Comparison of ENCODE assay signal across 8 mouse cellular contexts in genomic region chrX:97431391-97431803, GRCm38 (mm10). TPM values are rescaled to one million over a fixed set of nuclear protein-coding genes. Genes with fewer than 3 reads are reported as not detected.
DNase-seq lines count a peak whose midpoint lies in the region; ATAC-seq and TF ChIP-seq lines count a peak whose summit lies in the region.

No protein-coding gene starts in this region.

- no peaks in the 10 kb centered on the region for H3K9me3 ChIP-seq in embryonic facial prominence, embryonic 14.5 days (ENCODE audit: control insufficient read depth, low read length)
- no peaks in the 10 kb centered on the region for H3K9me3 ChIP-seq in heart, embryonic 12.5 days (replicated peaks)
- H3K9me3 ChIP-seq in kidney, embryonic 15.5 days (replicated peaks), result no peaks in the 10 kb centered on the region
- no peaks in the 10 kb centered on the region for H3K9me3 ChIP-seq in limb, embryonic 13.5 days
- H3K9me3 ChIP-seq in midbrain, embryonic 14.5 days (ENCODE audit: control insufficient read depth, low read length), result no peaks in the 10 kb centered on the region
- no peaks in the 10 kb centered on the region for H3K9me3 ChIP-seq in stomach, embryonic 15.5 days

- no peak for TF ChIP-seq POLR2A in bone marrow, adult 2 months (IDR thresholded peaks at IDR 0.05; ENCODE audit: borderline replicate concordance, control insufficient read depth, low read depth, low read length)

- H3K4me3 ChIP-seq in bone marrow, adult 2 months (replicated peaks; ENCODE audit: control insufficient read depth, low read depth, low read length), result peak overlapping the region; percentile 54
- peak overlapping the region; percentile 38 for H3K4me3 ChIP-seq in embryonic facial prominence, embryonic 14.5 days (ENCODE audit: low read depth, low read length)
- H3K4me3 ChIP-seq in heart, embryonic 12.5 days, result peak overlapping the region; percentile 51
- peak overlapping the region; percentile 43 for H3K4me3 ChIP-seq in kidney, embryonic 15.5 days (replicated peaks)
- H3K4me3 ChIP-seq in limb, embryonic 13.5 days, result peak overlapping the region; percentile 37
- peak overlapping the region; percentile 30 for H3K4me3 ChIP-seq in midbrain, embryonic 14.5 days (replicated peaks; ENCODE audit: low read depth, low read length)
- H3K4me3 ChIP-seq in stomach, embryonic 15.5 days (replicated peaks), result peak overlapping the region; percentile 40

- peak; percentile 43 for DNase-seq in CD4-positive helper T cell, adult 2 months (ENCODE audit: low read depth, low spot score)
- DNase-seq in embryonic facial prominence, embryonic 14.5 days (ENCODE audit: low spot score), result peak; percentile 73
- peak; percentile 82 for DNase-seq in midbrain, embryonic 14.5 days

- H3K4me1 ChIP-seq in bone marrow, adult 2 months (ENCODE audit: control insufficient read depth, insufficient read depth, low read length), result no peaks in the 10 kb centered on the region
- H3K4me1 ChIP-seq in embryonic facial prominence, embryonic 14.5 days (ENCODE audit: control insufficient read depth, insufficient read depth, low read length), result no peaks in the 10 kb centered on the region
- H3K4me1 ChIP-seq in heart, embryonic 12.5 days (replicated peaks), result no peaks in the 10 kb centered on the region
- no peaks in the 10 kb centered on the region for H3K4me1 ChIP-seq in kidney, embryonic 15.5 days
- no peaks in the 10 kb centered on the region for H3K4me1 ChIP-seq in limb, embryonic 13.5 days
- no peaks in the 10 kb centered on the region for H3K4me1 ChIP-seq in midbrain, embryonic 14.5 days (ENCODE audit: control insufficient read depth, insufficient read depth, low read length)
- H3K4me1 ChIP-seq in stomach, embryonic 15.5 days, result no peaks in the 10 kb centered on the region

- WGBS in bone marrow, adult 2 months, result 6% methylated on average over 6 of the region's 6 CpGs
- 9% methylated on average over 6 of the region's 6 CpGs for WGBS in embryonic facial prominence, embryonic 14.5 days
- WGBS in heart, embryonic 12.5 days, result 9% methylated on average over 6 of the region's 6 CpGs
- 15% methylated on average over 6 of the region's 6 CpGs for WGBS in kidney, embryonic 15.5 days
- 14% methylated on average over 6 of the region's 6 CpGs for WGBS in limb, embryonic 13.5 days
- WGBS in midbrain, embryonic 14.5 days, result 18% methylated on average over 6 of the region's 6 CpGs
- 14% methylated on average over 6 of the region's 6 CpGs for WGBS in stomach, embryonic 15.5 days

- ATAC-seq in embryonic facial prominence, embryonic 14.5 days (ENCODE audit: low read depth), result peak; percentile 70; the same call in 1 of the 2 replicates
- no peak for ATAC-seq in heart, embryonic 12.5 days (ENCODE audit: insufficient number of reproducible peaks, low FRiP score)
- ATAC-seq in kidney, embryonic 15.5 days (replicated peaks; ENCODE audit: low FRiP score), result peak; percentile 74; the same call in 1 of the 2 replicates
- peak; percentile 59 for ATAC-seq in limb, embryonic 13.5 days (ENCODE audit: low FRiP score, low read depth)
- ATAC-seq in midbrain, embryonic 14.5 days (ENCODE audit: low FRiP score, low TSS enrichment), result peak; percentile 78; the same call in 1 of the 2 replicates
- ATAC-seq in stomach, embryonic 15.5 days (ENCODE audit: insufficient read depth, low FRiP score, low read depth), result no peak

- H3K27me3 ChIP-seq in embryonic facial prominence, embryonic 14.5 days (replicated peaks; ENCODE audit: control insufficient read depth, insufficient read depth, low read length), result no peaks in the 10 kb centered on the region
- no peaks in the 10 kb centered on the region for H3K27me3 ChIP-seq in heart, embryonic 12.5 days (replicated peaks)
- 0 out of 2 replicates have a peak, but pooled peaks cover 3% of the 10 kb centered on the region for H3K27me3 ChIP-seq in kidney, embryonic 15.5 days
- no peaks in the 10 kb centered on the region for H3K27me3 ChIP-seq in limb, embryonic 13.5 days
- no peaks in the 10 kb centered on the region for H3K27me3 ChIP-seq in midbrain, embryonic 14.5 days (ENCODE audit: control insufficient read depth, insufficient read depth, low read length)
- H3K27me3 ChIP-seq in stomach, embryonic 15.5 days (replicated peaks), result no peaks in the 10 kb centered on the region

- H3K4me2 ChIP-seq in embryonic facial prominence, embryonic 14.5 days (ENCODE audit: low read depth, low read length), result peak overlapping the region; percentile 44
- H3K4me2 ChIP-seq in heart, embryonic 12.5 days, result peak overlapping the region; percentile 48
- H3K4me2 ChIP-seq in kidney, embryonic 15.5 days, result peak overlapping the region; percentile 51
- peak overlapping the region; percentile 53 for H3K4me2 ChIP-seq in limb, embryonic 13.5 days (replicated peaks)
- H3K4me2 ChIP-seq in midbrain, embryonic 14.5 days (ENCODE audit: low read length), result peak overlapping the region; percentile 54
- H3K4me2 ChIP-seq in stomach, embryonic 15.5 days, result peak overlapping the region; percentile 39; the same call in 1 of the 2 replicates

- H3K27ac ChIP-seq in bone marrow, adult 2 months (ENCODE audit: control insufficient read depth, insufficient read depth, low read depth, low read length, poor library complexity), result no peak overlapping the region
- H3K27ac ChIP-seq in embryonic facial prominence, embryonic 14.5 days (replicated peaks; ENCODE audit: low read depth, low read length), result no peak overlapping the region
- H3K27ac ChIP-seq in heart, embryonic 12.5 days (ENCODE audit: poor library complexity, severe bottlenecking), result no peak overlapping the region
- H3K27ac ChIP-seq in kidney, embryonic 15.5 days, result no peak overlapping the region
- no peak overlapping the region for H3K27ac ChIP-seq in limb, embryonic 13.5 days
- no peak overlapping the region for H3K27ac ChIP-seq in midbrain, embryonic 14.5 days (replicated peaks; ENCODE audit: low read depth, low read length)
- no peak overlapping the region for H3K27ac ChIP-seq in stomach, embryonic 15.5 days

- H3K36me3 ChIP-seq in embryonic facial prominence, embryonic 14.5 days (ENCODE audit: control insufficient read depth, insufficient read depth, low read length), result no peaks in the 10 kb centered on the region
- no peaks in the 10 kb centered on the region for H3K36me3 ChIP-seq in heart, embryonic 12.5 days
- H3K36me3 ChIP-seq in kidney, embryonic 15.5 days, result no peaks in the 10 kb centered on the region
- H3K36me3 ChIP-seq in limb, embryonic 13.5 days, result no peaks in the 10 kb centered on the region
- H3K36me3 ChIP-seq in midbrain, embryonic 14.5 days (ENCODE audit: control insufficient read depth, insufficient read depth, low read length), result no peaks in the 10 kb centered on the region
- no peaks in the 10 kb centered on the region for H3K36me3 ChIP-seq in stomach, embryonic 15.5 days

- H3K9ac ChIP-seq in embryonic facial prominence, embryonic 14.5 days (ENCODE audit: low read depth, low read length), result 0 out of 2 replicates have a peak overlapping the region, but pooled peaks have one; percentile 41
- 0 out of 2 replicates have a peak overlapping the region, but pooled peaks have one; percentile 58 for H3K9ac ChIP-seq in heart, embryonic 12.5 days
- no peak overlapping the region for H3K9ac ChIP-seq in kidney, embryonic 15.5 days
- no peak overlapping the region for H3K9ac ChIP-seq in limb, embryonic 13.5 days
- H3K9ac ChIP-seq in midbrain, embryonic 14.5 days (replicated peaks; ENCODE audit: low read length), result no peak overlapping the region
- no peak overlapping the region for H3K9ac ChIP-seq in stomach, embryonic 15.5 days

- no peak for TF ChIP-seq CTCF in bone marrow, adult 2 months (IDR thresholded peaks at IDR 0.05; ENCODE audit: control insufficient read depth, insufficient read depth, low read length)

RNA-seq across cellular contexts. Expression of gene Eda2r, which starts 54.4 kb away (rescaled TPM):
- 4.1 TPM in 1 of 2 replicates, not detected in the other for polyA plus RNA-seq in bone marrow, adult 2 months (2011; ENCODE audit: insufficient read depth, insufficient read length, low replicate concordance, missing spikeins)
- polyA plus RNA-seq in embryonic facial prominence, embryonic 14.5 days (2014; fragmentation: Nextera tagmentation; extraction: Ambion mirVana), result 2.4 and 2.6 TPM in 2 replicates
- 2.2 and 2.7 TPM in 2 replicates for polyA plus RNA-seq in heart, embryonic 12.5 days (2016; fragmentation: Nextera tagmentation; extraction: Ambion mirVana)
- polyA plus RNA-seq in kidney, embryonic 15.5 days (2015; fragmentation: Nextera tagmentation; extraction: Ambion mirVana), result 1.5 and 1.6 TPM in 2 replicates
- polyA plus RNA-seq in limb, embryonic 13.5 days (2015; fragmentation: Nextera tagmentation; extraction: Ambion mirVana), result 1.1 and 1.5 TPM in 2 replicates
- polyA plus RNA-seq in midbrain, embryonic 14.5 days (2014; fragmentation: Nextera tagmentation; extraction: Ambion mirVana), result 1.1 and 1.2 TPM in 2 replicates
- 1.3 and 1.9 TPM in 2 replicates for polyA plus RNA-seq in stomach, embryonic 15.5 days (2015; fragmentation: Nextera tagmentation; extraction: Ambion mirVana)

Comparison
In these comparisons a context has a peak if more than half of its experiments do, and no peak if none do; other contexts are left out.
1. ATAC-seq: peak in embryonic facial prominence, embryonic 14.5 days (single experiment), kidney, embryonic 15.5 days (single experiment), limb, embryonic 13.5 days (single experiment) and midbrain, embryonic 14.5 days (single experiment); none in heart, embryonic 12.5 days (single experiment) and stomach, embryonic 15.5 days (single experiment).
2. H3K9ac ChIP-seq: peak in embryonic facial prominence, embryonic 14.5 days (single experiment) and heart, embryonic 12.5 days (single experiment); none in kidney, embryonic 15.5 days (single experiment), limb, embryonic 13.5 days (single experiment), midbrain, embryonic 14.5 days (single experiment) and stomach, embryonic 15.5 days (single experiment).
3. Peak in every context shown above with its lines, with median percentiles within 50 percentile points of each other: DNase-seq, H3K4me3 ChIP-seq and H3K4me2 ChIP-seq.